Mouse (Mus musculus) urinary bladder, postnatal 36 days (tissue): ENCODE data around the gene Itgb7.

Experiments used
- DNase-seq, 2 experiments: peaks; one replicate each; pipeline ENCODE4 v3.0.0; 2022; ENCODE audit warnings: low spot score in 2 of 2, mixed read lengths in 1 of 2

The Itgb7 gene

DNA sequence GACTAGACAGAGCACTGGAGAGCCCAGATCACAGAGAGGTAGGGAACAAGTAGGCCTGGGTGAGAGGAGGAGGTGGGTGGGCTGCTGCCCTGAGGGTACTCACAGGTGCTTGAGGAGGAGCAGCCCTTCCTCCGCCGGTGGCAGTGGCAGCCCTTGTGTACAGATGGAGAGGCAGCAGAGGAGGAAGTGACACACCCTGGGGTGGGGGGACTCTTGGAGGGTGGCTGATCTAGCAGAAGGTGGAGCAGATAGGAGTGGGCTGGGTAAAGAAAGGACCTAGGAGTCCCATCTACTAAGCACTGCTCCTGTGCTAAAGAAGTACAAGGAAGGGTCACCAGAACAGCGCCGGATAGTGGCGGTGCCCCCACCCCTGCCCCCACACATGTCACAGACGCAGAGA, at the start of gene Itgb7:
Gene Itgb7, minus strand, starts transcription at position 197 of the 400 bp plus-strand sequence.
- DNase-seq = no peak

DNA sequence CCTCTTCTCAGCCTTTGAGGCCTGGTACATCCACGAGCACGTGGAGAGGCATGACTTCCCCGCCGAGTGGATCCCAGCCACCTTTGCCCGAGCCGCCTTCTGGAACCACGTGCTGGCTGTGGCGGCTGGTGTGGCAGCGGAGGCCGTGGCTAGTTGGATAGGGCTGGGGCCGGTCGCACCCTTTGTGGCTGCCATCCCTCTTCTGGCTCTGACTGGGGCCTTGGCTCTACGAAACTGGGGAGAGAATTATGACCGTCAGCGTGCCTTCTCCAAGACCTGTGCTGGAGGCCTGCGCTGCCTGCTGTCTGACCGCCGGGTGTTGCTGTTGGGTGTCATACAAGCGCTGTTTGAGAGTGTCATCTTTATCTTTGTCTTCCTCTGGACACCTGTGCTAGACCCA, 48.9 kb upstream of the Itgb7 start:
- no peak for DNase-seq

DNA sequence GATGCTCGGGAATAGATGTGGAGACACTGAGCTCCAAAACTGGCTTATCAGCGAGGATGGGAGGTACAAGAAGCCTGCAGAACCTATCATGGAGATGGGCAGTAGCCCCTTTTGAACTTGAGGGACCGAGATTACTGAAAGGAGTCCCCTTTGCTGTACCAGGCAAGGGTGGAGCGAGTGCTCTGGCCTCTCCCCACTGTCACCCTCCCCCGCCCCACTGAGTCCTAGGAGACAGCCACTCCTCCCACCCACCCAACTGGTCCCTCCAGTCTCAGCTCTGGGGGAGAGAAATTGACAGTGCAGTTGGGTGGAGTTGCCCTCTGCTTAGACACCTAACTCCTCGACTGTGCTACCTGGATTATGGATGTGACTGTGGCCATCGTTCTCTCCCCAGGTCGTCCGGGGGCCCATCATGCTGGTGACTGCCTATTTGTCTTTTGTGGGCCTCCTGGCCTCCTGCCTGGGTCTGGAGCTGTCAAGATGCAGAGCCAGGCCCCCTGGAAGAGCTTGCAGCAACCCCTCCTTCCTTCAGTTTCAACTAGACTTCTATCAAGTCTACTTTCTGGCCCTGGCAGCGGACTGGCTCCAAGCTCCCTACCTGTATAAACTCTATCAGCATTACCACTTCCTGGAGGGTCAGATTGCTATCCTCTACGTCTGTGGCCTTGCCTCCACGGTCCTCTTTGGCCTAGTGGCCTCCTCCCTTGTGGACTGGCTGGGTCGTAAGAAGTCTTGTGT, 48.2 kb upstream of the Itgb7 start:
- DNase-seq = no peak

DNA sequence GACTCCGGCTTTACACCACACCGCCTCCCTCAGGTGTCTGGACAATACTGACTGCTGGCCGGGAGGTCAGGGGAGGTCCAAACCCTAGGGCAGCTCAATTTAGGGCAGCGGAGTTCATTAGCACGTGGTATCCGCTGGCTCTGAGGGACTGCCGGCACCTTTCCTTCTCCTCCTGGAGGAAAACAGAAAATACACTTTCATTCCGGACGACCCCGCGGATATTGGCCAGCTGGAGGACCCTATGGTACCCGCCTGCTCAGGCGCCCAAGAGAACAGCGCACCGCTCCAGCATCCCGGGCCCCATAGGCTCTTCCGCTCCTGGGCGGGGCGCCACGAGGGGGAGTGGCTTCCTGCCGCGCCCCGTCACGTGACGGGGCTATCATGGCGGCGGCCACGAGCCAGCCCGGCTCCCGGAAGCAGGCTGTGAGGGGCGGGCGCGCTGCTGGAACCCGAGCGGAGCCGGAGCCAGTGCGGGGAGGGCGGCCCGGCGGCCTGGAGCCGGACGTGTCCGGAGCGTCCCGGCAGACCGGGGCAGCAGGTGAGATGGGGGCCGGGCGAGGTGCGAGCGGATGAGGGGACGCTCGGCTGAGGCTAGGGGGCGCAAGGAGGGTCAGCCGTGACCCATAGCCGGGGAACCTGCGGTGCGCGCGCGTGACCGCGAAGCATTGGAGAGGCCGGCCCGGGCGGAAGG, 47.5 kb upstream of the Itgb7 start, which contains the start of gene Mfsd5:
Gene Mfsd5, plus strand, starts transcription at position 363 of the 691 bp plus-strand sequence.
- DNase-seq = peak; percentile 81 to 85

DNA sequence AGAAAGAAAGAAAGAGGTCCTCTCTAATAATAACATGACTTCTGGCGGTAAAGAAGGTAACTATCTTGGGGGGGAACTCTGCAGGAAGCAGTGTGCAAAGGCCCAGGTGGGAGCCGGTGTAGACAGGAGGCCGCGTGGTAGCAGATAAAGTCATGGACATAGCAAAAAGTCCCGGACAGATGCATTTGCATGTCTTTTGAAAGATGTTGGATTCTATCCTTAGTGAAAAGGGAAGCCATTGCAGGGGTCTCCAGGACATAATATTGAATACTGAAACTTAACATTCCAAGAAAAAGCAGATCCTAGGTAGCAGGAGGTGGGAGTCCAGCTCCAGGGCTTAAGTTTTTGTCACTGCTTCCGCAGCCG, 47.0 kb upstream of the Itgb7 start:
- DNase-seq = no peak

DNA sequence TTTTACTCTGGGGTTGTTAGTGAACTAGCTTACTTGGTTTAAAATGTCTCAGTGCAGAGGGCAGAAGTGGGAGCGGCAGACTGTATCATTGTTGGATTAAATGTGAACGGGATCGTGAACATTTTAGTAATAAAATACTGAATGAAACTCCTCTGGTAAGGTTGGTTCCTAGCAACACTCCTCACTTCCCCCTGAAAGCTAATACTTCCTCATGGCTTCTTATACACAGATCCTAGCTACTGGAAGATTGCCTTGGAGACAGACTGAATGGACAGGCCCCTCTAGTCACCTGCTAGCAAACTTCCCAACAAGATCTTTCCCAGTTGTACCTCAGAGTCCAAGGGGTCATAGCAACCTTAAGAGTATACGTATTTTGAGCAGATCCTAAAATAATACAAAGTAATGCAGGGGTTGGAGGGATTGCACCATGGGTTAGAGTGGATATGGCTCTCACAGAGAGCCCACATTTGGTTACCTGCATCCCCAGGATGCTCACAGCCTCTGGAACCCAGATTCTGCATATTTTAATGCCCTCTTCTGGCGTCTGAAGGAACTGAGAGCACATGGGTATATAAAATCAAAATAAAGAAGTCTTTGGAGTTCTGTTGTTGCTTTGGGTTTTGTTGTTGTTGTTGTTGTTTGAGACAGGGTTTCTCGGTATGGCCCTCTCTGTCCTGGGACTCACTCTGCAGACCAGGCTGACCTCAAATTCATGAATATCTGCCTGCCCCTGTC, 42.4 kb upstream of the Itgb7 start:
- DNase-seq = no peak

DNA sequence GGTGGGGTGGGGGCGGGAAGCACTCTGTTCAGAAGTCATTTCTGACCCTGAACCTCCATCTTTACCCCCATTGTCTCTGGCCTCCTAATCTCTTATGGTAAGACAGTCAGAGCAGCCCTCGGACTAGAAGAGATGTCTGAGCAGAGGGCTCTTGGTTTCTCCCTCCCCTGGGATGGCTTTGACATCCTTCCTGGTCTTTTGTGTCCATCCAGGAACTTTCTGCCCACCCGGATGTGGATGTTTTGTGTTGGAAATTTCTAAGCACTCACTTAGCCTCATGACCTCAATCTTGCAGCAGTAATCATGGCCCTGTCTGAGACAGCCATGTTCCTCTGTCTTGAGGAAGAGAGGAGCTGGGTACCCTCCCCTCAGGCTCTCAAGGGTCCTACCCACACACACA, 39.7 kb upstream of the Itgb7 start:
- DNase-seq = no peak

DNA sequence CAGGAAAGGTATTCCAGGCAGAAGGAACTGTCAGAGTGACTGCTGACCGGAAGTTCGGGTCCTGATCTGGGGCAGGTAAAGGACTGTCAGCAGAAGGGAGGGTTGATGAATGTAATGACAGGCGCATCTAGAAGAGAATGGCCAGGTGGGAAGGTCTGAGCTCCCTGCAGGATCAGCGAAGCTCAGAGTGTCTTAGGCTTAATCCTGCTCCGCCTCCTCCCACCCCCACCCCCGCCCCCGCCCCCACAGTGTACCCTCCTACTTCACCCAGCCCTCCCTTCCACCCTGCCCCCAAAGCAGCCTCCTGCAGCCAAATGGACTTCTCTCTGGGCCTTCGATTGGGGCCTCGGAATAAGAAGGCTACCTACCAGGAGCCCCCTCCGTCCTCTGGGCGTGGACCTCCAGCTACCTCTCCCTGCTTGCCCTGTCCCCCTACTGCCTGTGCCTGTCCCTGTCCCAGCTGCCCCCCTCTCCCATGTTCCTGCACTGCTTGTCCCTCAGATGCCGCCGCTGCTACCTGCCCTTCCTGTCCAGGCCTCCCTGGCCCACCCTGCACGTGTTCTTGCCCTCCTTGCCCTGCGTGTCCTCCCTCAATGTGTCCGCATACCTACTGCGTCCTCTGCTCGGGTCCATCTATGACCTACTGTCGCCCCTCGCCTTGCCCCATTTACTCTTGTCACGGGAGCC, 38.7 kb upstream of the Itgb7 start, which contains the start of gene Gm9918:
Gene Gm9918, plus strand, starts transcription at position 290 of the 687 bp plus-strand sequence.
- DNase-seq = no peak

DNA sequence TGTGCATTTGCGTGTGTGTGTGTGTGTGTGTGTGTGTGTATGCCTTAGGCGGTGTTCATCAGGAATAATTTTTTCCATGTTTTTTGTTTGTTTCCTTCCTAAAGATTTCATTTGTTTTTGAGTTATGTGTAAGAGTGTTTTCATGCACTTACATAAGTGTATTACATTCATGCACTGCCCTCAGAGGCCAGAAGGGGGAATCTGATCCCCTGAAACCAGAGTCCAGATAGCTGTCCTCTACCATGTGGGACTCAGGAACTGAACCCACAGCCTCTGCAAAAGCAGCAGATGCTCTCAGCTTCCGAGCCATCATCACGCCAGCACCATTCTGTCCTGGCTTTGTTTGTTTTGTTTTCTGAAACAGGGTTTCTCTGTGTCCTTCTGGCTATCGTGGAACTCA, 33.8 kb upstream of the Itgb7 start:
- DNase-seq = no peak

DNA sequence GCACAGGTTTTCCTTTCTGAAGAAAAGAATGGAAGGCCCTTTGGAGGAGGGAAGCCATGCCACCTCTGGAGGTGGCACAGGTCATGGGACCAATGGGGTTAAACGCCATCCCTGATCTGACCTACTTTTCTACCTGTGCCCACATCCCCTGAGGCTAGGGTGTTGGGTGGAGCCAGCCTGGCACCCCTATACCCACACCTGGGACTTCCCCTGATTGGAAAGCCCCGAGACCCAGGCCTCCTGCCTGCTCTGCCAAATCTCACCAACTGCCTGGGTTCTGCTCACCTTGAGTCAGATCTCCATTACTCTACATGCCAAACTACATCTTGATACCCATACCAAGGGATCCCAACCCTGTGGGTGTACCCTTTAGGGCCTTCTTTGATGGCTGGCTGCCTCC, 31.3 kb upstream of the Itgb7 start:
- no peak for DNase-seq

DNA sequence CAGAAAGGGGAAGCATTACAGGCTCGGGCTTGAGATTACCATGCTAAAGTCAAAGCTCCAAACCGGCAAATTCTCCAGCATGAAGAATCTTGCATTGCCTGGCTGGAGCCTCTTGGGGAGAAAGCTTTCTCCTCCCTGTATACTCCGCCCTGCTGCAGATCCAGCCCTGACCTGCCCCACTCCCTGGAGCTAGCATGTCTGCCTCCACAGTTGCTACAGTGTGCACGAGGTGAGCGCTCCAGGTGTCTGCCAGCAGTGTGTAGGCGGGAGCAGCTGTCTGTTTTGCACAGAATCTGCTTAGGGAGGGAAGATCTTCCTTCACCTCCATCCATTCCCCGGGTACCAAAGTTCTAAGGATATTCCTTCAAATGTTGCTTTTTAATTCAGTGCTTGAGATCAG, 30.8 kb upstream of the Itgb7 start:
- no peak for DNase-seq

DNA sequence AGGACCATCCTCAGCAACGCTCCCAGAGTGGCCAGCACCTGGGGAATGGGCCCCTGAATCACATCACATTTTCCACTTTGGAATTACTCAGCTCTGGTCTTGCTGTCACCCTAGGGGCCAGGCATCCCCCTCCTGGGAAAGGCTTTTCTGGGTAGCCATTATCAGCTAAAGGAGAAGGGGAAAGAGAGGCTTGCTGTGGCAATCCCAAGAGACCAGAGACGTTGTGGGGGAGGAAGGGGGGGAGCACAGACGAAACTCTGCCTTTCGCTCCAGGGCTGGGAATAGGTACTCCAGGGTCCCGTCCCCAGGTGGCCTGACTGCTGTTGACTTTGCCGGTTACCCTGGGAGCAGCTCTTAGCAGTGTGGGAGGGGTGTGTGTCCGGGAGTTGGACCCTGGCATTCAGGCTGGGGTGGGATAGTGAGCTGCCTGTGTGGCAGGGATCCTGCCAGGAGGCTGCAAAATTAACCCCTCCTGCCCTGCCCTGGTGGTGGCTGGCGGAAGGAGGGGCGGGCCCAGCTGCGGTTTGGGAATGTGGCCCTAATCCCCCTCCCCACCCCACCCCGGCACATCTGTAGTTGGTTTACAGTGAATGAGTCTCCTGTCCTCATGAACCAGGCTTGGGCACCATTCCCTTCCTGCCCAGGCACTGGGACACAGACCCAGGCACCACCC, 27.0 kb upstream of the Itgb7 start:
- no peak for DNase-seq

DNA sequence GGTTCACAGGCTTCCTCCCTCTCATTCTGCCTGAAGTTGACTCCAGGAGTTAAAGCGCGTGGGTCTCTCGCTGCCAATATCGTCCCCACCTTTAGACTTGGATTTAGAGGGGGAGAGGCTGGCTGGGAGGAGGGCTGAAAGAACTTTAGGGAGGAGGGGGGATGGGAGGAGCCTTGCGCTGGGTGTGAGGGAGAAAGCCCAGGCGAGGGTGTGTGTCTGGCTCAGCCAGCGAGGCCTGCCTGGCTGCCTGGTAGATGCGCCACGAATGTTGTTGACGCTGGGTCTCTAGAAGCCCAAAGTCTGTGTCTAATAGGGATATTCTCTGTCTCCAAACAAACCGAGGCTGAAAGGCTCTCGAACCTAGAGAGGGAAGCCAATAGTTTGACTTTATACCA, 26.3 kb upstream of the Itgb7 start:
- DNase-seq = peak in 1 of 2 experiments; percentile 78

DNA sequence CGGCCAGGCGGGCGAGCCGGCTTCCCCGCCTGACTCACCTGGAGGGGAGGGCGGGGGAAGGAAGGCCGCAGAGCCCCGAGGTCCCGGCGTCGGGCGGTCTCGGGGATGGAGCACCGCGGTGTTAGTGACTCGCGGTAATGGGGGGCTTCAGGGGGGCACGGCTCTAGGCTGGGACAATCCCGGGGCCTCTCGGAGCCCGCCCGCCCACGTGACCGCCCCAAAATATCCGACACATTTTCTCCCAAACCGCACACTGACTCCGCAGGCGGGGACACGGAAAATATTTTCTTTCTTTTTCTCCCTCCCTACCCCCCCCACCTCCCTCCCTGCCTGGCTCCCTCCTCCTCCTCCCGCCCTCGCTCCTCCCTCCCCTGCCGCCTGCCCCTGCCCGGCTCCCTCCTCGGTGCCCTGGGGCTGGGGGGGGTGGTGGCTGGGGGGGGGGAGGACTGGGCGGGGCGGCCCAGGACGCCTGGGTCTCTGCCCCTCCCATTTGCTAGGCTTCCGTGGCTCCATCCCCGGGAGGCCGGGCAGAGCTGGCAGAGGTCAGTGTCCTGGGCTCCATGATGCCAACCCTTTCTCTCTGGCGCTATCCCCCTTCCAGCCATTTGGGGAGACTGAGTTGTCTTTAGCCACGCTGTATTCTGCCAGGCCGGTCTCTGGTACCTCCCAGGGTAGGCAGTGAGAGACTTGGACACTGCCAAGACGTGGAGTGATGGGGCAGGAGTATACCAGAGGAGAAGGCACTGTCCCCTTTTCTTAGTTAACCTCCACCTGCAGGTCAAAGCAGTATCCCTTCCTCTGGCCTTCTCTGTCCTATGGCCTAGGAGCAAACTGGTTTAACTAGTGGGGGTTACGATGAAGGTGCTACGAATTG, 25.7 kb upstream of the Itgb7 start, which contains the start of gene Rarg:
Gene Rarg, minus strand, starts transcription at position 316 of the 874 bp plus-strand sequence.
- peak in 1 of 2 experiments; percentile 68 for DNase-seq

DNA sequence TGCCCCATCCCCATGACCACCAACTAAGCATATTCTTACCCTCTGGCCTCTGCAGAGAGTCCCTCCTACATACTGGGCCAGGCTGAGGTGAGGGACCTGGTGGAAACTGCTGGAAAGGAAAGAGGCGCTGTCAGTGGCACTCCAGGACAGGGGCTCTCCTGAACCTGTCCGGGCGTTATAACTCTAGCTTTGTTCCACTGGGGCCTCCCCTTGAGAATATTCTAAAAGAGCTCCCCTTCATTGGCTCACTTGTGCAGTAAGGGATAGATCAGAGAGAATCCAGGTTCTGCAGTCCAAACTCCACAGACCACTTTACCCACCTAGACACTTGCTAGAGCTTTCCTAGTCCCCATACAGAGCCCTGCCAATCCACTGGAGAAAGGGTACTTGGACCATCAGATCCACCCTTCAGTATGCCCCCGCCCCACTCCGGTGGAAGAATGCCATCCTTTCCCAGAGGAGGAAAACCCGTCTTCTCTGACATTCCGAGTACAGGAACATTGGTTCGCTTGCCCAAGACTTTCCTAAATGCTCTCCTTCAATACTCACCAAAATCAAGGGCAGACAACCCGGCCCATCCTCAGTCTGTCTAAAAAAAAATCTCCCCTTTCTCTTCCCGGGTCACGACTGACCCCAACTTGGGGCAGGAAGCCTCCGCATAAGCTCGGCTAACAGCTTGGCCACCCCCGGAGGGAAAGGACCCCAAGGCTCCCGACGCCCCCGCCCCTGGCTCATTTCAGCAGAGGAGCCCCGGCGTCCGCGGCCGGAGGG, 24.9 kb upstream of the Itgb7 start:
- no peak for DNase-seq

DNA sequence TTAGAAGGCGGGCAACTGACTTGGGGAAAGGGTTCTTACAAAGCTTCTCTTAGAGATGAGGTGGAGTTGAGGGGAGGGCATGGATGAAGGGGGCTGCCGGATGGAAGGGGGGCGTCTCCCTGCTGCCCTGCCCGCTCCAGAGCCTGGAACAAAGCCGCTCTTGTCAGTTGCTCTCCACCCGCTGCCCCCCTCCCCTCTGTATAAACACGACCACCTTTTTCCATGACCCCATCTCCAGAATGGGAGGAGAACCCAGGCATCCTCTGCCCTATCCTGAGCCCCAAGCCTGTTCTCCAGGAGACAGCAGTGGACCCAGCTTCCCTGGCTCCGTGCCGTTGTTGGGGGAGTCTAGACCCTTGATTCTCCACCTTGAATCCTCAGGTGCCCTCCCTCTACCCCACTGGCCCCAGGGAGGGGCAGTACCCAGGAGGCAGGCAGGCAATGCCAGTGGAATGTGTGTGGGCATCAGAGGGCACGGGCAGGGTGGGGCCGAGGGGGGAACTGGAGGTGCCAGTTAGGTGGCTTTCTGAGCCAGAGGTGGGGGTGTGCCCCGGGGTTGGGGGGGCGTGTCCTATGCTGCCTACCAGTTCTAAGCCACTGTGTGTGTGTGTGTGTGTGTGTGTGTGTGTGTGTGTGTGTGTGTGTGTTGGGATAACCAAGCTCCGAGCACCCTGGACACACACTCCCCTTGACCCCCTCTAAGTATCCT, 24.0 kb upstream of the Itgb7 start:
- DNase-seq = peak in 1 of 2 experiments; percentile 79

DNA sequence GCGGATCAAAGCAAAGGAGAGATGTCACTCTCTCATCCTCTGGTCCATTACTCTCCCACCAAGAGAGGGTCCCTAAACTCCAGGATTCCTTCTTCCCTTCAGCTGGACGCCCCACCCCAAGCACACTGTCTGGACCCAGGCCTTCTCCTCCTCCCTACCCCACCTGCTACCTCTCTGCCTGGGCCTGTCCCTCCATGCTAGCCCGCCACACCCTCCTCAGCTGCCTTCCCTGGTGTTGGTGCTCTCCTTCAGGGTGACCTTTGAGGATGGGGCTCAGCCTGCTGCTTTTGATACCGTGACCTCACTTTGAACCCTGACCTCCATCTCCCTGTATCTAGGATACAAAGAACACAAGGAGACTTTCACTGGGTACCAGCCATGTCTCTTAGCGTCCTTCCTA, 18.8 kb upstream of the Itgb7 start:
- no peak for DNase-seq

DNA sequence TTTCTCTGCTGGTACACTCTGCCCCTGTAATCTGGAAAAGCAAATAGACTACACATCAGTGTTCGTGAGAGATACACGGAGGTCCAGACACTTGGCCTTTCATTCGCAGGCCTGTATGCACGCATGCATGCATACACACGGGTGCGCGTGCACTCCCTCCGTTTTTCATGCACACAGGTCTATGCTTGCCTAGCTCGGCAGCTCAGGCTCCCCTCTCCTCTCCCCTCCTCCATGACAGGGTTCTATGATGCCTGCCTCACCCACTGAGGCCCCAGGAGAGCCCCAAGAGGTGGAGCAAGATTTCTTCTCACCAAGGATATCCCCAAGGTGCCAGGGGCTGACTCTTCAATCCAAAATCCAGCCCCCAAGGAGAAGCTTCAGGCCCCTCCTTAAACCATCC, 18.2 kb upstream of the Itgb7 start:
- DNase-seq = no peak

DNA sequence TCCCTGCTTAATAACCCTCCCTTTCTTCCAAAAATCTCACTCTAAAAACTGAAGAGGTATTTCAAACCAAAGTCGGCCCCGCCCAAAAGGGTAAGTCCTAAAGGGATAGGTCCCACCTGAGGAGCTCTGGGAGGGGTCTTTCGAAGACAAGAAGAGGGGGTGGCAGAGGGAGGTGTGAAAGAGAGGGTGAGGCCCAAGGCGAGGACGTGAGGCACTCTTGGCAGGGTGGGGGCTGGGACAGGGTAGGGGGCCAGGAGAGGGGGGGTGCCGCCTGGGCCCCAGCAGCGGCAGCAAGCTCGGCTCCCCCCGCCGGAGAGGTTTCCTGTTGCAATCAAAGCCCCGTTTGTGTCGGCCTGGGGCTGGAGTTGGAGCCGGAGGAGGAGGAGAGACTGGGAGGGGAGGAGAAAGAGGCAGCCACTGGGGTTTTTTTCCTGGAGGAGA, 17.5 kb upstream of the Itgb7 start:
- no peak for DNase-seq
